Mouse (Mus musculus) spleen, adult 12 weeks (tissue): ENCODE results near the gene Dqx1.

Experiments used
- DNase-seq: peaks from one replicate; pipeline ENCODE4 v3.0.0; 2022; ENCODE audit warnings: low spot score

The Dqx1 gene

DNA sequence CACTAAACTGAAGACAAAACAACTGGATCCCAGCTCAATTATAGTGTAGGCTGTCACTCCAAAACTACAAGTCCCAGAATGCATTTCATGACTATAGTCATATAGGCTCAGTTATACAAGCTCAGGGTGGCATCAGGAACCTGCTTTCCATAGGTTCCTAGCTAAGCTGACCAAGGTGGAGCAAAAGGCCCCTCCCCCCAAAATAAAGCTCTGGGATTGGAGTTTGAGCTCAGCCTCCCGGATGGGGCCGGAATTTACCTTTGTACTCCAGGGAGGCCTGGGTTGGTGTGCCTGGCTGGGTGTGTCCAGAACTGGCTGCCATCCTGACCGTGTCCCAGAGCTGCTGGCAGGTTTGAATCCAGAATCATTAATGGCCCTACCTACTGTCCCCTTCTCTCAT is at the start of gene Dqx1:
Gene Dqx1 (plus strand): TSS at position 55 of the 400 bp plus-strand sequence.
- no peak for DNase-seq

GRCm38 (mm10) chr6:83008659-83009058 is 49.0 kb upstream of the Dqx1 start:
- DNase-seq, result no peak

GRCm38 (mm10) chr6:83010010-83010409 is 47.6 kb upstream of the Dqx1 start:
- no peak for DNase-seq

DNA sequence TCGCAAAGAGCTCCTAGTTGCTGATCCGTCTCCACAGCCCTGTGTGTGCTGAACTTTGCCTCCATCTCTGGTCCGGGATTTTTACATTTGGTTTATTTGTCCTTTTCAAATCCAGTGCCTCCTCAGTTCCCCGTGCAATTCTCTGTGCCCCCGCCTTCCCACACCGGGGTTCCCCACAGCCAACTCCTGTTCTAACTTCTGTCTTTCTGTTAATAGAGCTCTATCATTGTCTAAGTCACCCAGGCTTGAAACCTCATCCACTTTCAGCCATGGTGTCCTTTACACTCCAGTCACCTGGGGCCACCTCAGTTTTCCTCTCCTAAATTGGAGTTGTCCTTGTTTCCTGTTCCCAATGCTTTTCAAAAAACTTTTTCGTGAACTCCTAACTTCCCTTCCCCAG is 46.4 kb upstream of the Dqx1 start:
- DNase-seq, result no peak

GRCm38 (mm10) chr6:83011756-83012155 is 45.9 kb upstream of the Dqx1 start:
- DNase-seq, result no peak

- no peak for DNase-seq
Measured at GRCm38 (mm10) chr6:83013444-83013843, 44.2 kb upstream of the Dqx1 start.

GRCm38 (mm10) chr6:83014482-83015466 is 42.9 kb upstream of the Dqx1 start:
- DNase-seq, result peak; percentile 73

GRCm38 (mm10) chr6:83015749-83016148 is 41.9 kb upstream of the Dqx1 start:
- no peak for DNase-seq

DNA sequence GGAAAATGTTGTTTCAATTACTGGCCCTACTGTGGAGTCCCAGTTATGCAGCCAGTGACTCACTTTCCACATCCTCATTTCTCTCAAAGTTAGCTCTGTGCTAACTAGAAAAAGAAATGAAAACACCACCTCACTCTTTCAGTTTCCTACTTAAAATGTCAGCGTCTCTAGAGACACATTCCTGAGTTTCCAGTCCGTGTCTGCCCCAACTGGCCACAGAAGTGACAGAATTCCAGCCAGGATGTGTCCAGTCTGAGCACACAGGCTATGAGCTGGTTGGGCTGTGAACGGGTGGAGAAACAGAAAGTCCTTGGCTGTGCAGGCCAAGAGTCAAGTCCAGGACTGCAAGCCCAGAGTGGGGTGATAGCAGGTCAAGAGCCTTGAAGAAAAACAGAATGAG is 40.5 kb upstream of the Dqx1 start:
- DNase-seq, result no peak

DNA sequence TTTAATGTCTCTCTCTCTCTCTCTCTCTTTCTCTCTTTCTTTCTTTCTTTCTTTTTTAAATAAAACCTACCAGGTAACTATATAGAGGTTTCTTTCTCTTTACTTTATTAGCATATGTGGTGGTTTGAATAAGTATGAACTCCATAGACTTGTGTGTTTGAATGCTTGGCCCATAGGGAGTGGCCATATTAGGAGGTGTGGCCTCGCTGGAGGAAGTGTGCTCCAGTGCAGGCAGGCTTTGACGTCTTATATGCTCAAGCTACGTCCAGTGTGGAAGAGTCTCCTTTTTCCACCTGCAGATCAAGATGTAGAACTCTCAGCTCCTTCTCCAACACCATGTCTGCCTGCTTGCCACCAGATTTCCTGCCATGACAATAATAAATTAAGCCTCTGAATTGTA is 38.6 kb upstream of the Dqx1 start:
- DNase-seq, result no peak

DNA sequence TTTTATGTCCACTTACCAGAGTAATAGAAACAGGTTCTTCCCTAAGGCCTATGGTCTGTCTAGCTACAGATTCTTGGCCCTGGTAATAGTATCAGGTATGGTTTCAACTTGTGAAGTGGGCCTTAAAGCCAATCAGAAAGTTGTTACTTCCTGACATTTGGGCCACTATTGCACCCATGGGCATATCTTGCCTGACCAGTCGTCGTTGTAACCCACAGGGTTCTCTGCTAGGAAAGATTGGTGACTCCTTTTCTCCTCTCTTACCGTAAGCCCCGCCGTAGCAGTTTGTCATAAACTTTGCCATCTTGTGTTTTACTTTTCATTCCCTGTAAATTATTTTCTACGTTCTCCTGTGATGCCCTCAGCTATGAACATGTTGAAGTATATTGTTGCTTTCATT is 37.5 kb upstream of the Dqx1 start:
- no peak for DNase-seq

GRCm38 (mm10) chr6:83020836-83021593 is 36.6 kb upstream of the Dqx1 start:
- no peak for DNase-seq

DNA sequence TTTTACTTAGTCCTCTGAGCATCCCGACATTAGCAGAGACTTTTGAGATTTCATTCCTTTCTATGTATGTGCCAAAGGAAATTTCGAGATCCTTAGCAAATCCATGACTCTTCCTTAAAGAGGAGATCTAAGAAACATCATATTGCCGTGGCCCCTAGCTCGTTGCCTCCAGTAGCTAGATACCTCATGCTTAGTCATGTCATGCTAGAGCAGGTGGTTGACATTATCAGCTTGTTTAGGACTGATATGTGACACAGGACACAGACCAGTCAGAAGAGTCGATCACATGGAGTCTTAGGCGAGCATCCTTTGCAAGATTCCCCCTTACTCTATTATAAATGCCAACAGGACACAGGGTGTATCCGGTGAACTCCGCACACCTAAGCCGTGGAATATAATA is 34.6 kb upstream of the Dqx1 start:
- DNase-seq, result no peak

DNA sequence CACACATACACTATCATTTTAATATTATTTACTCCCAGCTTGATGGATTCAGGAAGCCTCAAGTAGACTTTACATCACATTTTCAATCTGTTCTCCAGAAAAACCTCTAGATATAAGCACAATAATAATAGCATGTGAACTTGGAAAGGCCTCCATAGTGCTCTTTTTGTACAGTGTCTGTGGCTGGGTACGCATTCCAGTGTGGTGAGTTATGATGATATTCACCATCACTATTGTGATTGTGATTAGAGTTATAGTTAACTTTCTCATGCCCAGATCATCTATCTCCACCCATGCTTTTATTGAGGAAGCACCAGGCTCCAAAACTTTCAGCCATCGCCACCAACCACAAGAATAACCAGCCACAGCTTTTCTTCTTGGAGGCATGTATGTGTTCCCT is 33.9 kb upstream of the Dqx1 start:
- DNase-seq, result no peak

DNA sequence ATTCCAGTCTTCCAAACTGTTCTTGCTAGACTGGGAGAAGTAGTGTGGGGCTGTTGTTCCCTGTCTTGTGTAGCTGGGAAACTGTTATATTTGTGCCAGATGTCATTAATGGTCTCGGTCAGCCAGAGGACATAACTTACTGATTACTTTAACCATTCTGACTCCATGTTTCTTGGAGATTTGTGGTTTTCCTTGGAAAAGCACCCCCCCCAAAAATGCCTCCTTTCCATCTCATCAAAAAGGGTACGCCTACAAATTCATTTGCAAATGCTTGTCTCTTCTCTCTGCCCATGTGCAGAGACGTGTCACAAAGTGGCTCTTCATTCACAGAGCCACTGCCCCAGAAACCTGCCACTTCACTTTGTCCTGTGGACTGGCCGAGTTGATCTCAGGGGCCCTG is 33.2 kb upstream of the Dqx1 start:
- DNase-seq, result no peak

DNA sequence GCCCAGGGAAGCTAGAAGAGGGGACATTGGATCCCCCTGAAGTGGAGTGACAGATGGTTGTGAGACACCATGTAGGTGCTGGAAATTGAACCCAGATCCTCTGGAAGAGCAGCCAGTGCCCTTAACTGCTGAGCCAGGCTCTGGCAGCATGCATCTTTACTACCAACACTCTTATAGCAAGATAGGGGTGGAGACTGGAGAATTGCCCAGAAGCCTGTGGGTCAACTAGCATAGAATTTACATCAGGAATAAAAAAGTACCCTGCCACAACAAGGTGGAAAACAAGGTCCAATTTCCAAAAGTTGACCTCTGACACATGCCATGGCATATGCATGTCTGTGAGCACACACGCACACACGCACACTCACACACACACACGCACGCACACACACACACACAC is 32.4 kb upstream of the Dqx1 start:
- no peak for DNase-seq

GRCm38 (mm10) chr6:83027293-83027692 is 30.4 kb upstream of the Dqx1 start:
- DNase-seq, result no peak

DNA sequence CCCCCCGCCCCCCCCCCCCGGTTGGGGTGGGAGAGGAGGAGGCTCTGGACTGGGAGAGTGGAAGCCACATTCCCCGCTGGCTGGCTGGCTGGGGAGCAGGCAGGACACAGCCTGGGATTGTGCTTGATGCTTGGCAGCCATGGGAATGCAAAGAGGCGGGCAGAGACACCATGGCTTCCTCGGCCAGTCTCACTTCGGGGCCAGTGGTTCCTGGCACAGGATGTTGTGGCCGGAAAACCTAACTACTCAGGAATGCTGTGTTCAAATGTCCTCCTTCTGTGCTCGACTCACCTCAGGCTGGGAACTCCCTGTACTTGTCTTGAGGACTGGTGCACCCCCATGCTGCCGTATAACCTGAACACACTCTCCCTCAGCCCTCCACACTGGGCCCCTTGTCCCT is 29.9 kb upstream of the Dqx1 start:
- no peak for DNase-seq

DNA sequence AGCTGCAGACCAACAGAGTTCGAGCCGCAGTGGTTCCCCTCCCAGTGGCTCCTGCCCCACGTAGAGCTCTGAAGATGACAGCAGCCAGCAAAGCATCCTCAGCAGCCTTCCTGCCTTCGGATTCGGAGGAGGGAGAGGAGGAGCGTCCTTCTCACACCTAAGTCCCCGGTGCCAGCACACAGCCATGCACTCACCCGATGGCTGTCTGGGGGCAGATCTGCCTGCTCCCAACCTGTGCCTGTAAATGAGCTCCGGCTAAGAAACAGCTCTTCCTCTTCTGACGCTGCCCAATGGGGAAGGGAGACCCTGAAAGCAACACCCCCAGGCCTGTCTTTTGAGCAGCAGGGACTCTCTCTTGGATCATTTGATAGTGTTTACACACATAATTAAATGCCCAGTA is 27.9 kb upstream of the Dqx1 start:
- DNase-seq, result no peak

GRCm38 (mm10) chr6:83031111-83031510 is 26.5 kb upstream of the Dqx1 start:
- DNase-seq, result no peak

GRCm38 (mm10) chr6:83031921-83032590 is 25.6 kb upstream of the Dqx1 start:
- no peak for DNase-seq

DNA sequence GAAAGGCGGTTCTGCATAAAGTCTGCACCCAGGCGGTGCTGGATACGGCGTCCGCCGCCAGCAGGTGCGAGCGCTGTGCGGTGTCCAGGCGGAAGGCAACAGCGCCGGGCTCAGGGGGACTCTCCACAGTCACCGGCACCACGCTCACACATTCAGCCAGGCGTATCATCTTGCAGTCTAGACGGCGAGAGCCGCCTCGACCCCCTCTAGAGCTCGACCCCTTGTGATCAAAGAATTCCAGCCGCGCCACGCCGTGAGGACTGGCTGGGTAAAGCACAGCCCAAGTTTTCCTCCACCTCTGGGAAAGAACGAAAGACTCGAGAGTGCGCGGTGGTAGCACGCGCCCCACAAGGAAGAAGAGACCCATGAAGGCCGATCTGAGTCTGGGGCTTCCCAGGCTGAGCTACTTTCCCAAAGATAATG is 24.9 kb upstream of the Dqx1 start:
- peak; percentile 46 for DNase-seq
